Mouse (Mus musculus) CH12.LX (cell line): ENCODE measurements around the gene Il4i1. TPM values are rescaled to one million over a fixed set of nuclear protein-coding genes. Genes with fewer than 3 reads are reported as not detected.

ENCODE experiments used
- DNase-seq: peaks from one replicate; pipeline ENCODE4 v3.0.0-alpha.2; 2013; ENCODE audit errors: extremely low read depth
- H3K27ac ChIP-seq: 2 replicates; pipeline ENCODE4 v1.5.1; 2012; ENCODE audit warnings: low read depth, mild to moderate bottlenecking, control low read depth, moderate library complexity; ENCODE audit not compliant: insufficient read depth
- H3K27me3 ChIP-seq: replicated peaks from 2 replicates; pipeline ENCODE3; 2012; ENCODE audit warnings: inconsistent platforms
- H3K36me3 ChIP-seq, 2 experiments: replicated peaks in 1 of 2; 2 replicates each; pipeline versions ENCODE3 to v1.6.1; 2012; ENCODE audit warnings: inconsistent platforms in 1 of 2, low read length in 1 of 2, mild to moderate bottlenecking in 1 of 2, mixed read lengths in 1 of 2, moderate library complexity in 1 of 2; ENCODE audit not compliant: control insufficient read depth in 1 of 2, insufficient read depth in 1 of 2
- H3K4me1 ChIP-seq, 2 experiments: 2 replicates each; pipeline ENCODE4 v1.6.1; 2012; ENCODE audit warnings: inconsistent platforms in 1 of 2, moderate library complexity in 1 of 2; ENCODE audit not compliant: insufficient read depth in 2 of 2, control insufficient read depth in 1 of 2
- H3K4me2 ChIP-seq: 2 replicates; pipeline ENCODE4 v1.6.1; 2012; ENCODE audit warnings: low read depth, mild to moderate bottlenecking, control low read depth; ENCODE audit not compliant: poor library complexity, insufficient read depth, severe bottlenecking
- H3K4me3 ChIP-seq, 3 experiments: fragments of 150-350 bp in 1 of 3; sonication (generic) in 1 of 3; replicated peaks in 1 of 3; 2 replicates each; pipeline versions ENCODE3 to v1.5.1; 2011 to 2012; ENCODE audit warnings: low read depth in 2 of 3, low read length in 2 of 3, mild to moderate bottlenecking in 2 of 3, moderate library complexity in 2 of 3, control low read depth in 1 of 3, improper control_type of control experiment in 1 of 3, inconsistent platforms in 1 of 3, mixed read lengths in 1 of 3; ENCODE audit not compliant: poor library complexity in 1 of 3
- H3K79me2 ChIP-seq: replicated peaks from 2 replicates; pipeline ENCODE4 v1.6.1; 2012; ENCODE audit warnings: mild to moderate bottlenecking, moderate library complexity; ENCODE audit not compliant: control insufficient read depth, poor library complexity, insufficient read depth, severe bottlenecking; ENCODE audit errors: extremely low read depth
- H3K9ac ChIP-seq: 2 replicates; pipeline ENCODE4 v1.6.1; 2012; ENCODE audit warnings: low read depth, mild to moderate bottlenecking, control low read depth, moderate library complexity; ENCODE audit not compliant: insufficient read depth
- H3K9me3 ChIP-seq: replicated peaks from 2 replicates; pipeline ENCODE3; 2012; ENCODE audit warnings: low read length, inconsistent platforms, mixed read lengths
- CHD1 ChIP-seq: IDR thresholded peaks from 2 replicates; pipeline ENCODE4 v1.6.1; 2012; ENCODE audit warnings: low read depth, low read length, improper control_type of control experiment, inconsistent platforms
- CTCF ChIP-seq, 2 experiments: IDR thresholded peaks in 1 of 2; conservative IDR thresholded peaks in 1 of 2; 2 replicates each; pipeline ENCODE4 v1.5.1; 2011 to 2012; ENCODE audit warnings: low read depth in 2 of 2, low read length in 2 of 2, improper control_type of control experiment in 1 of 2, inconsistent platforms in 1 of 2, mild to moderate bottlenecking in 1 of 2, moderate library complexity in 1 of 2
- ELF1 ChIP-seq: IDR thresholded peaks from 2 replicates; pipeline ENCODE4 v1.6.1; 2014; ENCODE audit warnings: low read depth, mild to moderate bottlenecking, inconsistent platforms, low read length, improper control_type of control experiment
- ETS1 ChIP-seq: conservative IDR thresholded peaks from 2 replicates; pipeline ENCODE4 v1.6.1; 2012; ENCODE audit warnings: low read depth, mild to moderate bottlenecking, inconsistent platforms, low read length, improper control_type of control experiment, moderate library complexity
- MAX ChIP-seq: IDR thresholded peaks from 2 replicates; pipeline ENCODE4 v1.6.1; 2011; ENCODE audit warnings: low read length, improper control_type of control experiment
- MEF2A ChIP-seq: IDR thresholded peaks from 2 replicates; pipeline ENCODE4 v1.6.1; 2014; ENCODE audit warnings: low read depth, mild to moderate bottlenecking, inconsistent platforms, low read length, improper control_type of control experiment, borderline replicate concordance
- MXI1 ChIP-seq: IDR thresholded peaks from 2 replicates; pipeline ENCODE4 v1.6.1; 2011; ENCODE audit warnings: mild to moderate bottlenecking, low read depth, low read length, improper control_type of control experiment
- POLR2AphosphoS2 ChIP-seq: IDR thresholded peaks from 2 replicates; pipeline ENCODE4 v1.6.1; 2011; ENCODE audit warnings: low read depth, low read length, improper control_type of control experiment
- RCOR1 ChIP-seq: conservative IDR thresholded peaks from 2 replicates; pipeline ENCODE4 v1.6.1; 2012; ENCODE audit warnings: low read depth, mild to moderate bottlenecking, inconsistent platforms, low read length, improper control_type of control experiment
- SIN3A ChIP-seq: IDR thresholded peaks from 2 replicates; pipeline ENCODE4 v1.6.1; 2012; ENCODE audit warnings: low read length, improper control_type of control experiment, inconsistent platforms
- SMC3 ChIP-seq: IDR thresholded peaks from 2 replicates; pipeline ENCODE4 v1.6.1; 2011; ENCODE audit warnings: low read depth, low read length, improper control_type of control experiment
- TCF12 ChIP-seq: IDR thresholded peaks from 2 replicates; pipeline ENCODE4 v1.6.1; 2014; ENCODE audit warnings: low read depth, mild to moderate bottlenecking, inconsistent platforms, low read length, improper control_type of control experiment
- USF1 ChIP-seq: IDR thresholded peaks from 2 replicates; pipeline ENCODE4 v1.6.1; 2014; ENCODE audit warnings: low read depth, mild to moderate bottlenecking, inconsistent platforms, low read length, improper control_type of control experiment
- ZC3H11A ChIP-seq: IDR thresholded peaks from 2 replicates; pipeline ENCODE4 v1.6.1; 2012; ENCODE audit warnings: low read depth, mild to moderate bottlenecking, inconsistent platforms, low read length, improper control_type of control experiment
- ZKSCAN1 ChIP-seq: IDR thresholded peaks from 2 replicates; pipeline ENCODE4 v1.6.1; 2012; ENCODE audit warnings: low read depth, inconsistent platforms, low read length, improper control_type of control experiment, borderline replicate concordance
- ZMIZ1 ChIP-seq: IDR thresholded peaks from 2 replicates; pipeline ENCODE4 v1.6.1; 2012; ENCODE audit warnings: low read depth, mild to moderate bottlenecking, inconsistent platforms, low read length, improper control_type of control experiment
- ZNF384 ChIP-seq: IDR thresholded peaks from 2 replicates; pipeline ENCODE4 v1.6.1; 2012; ENCODE audit warnings: low read depth, low read length, improper control_type of control experiment, inconsistent platforms
- dilution Hi-C: fragments of 300-500 bp; cut with MboI; formaldehyde crosslinking; loops from 2 replicates; pipeline ENCODE4 v1.14.3; 2020; ENCODE audit warnings: low sequenced_read_pairs; ENCODE audit not compliant: extremely low pct_unique_long_range_greater_than_20kb, extremely low pct_ligation_motif_present
- in situ Hi-C: fragments of 300-500 bp; cut with MboI; formaldehyde crosslinking; loops from 3 replicates; pipeline ENCODE4 v1.14.3; 2019; ENCODE audit warnings: low sequenced_read_pairs, low pct_ligation_motif_present, low pct_unique_long_range_greater_than_20kb, mixed read lengths
- polyA plus RNA-seq: library from polyadenylated mRNA; unstranded; fragments of >175 nt; gene quantifications from 2 replicates; pipeline ENCODE4 v1.2.1, GENCODE M21; 2012; ENCODE audit warnings: low read depth; ENCODE audit not compliant: insufficient read length
- total RNA-seq, 2 experiments: library from RNA; depleted of rRNA; stranded (reverse); fragments of 300-350 nt in 1 of 2; fragments of >200 nt in 1 of 2; gene quantifications; 2 replicates each; pipeline ENCODE4 v1.2.3; 2012 to 2014

Gene Il4i1
- total and polyA plus RNA-seq, 3 experiments = 17.6 to 57.5 (median 49.2) TPM

DNA sequence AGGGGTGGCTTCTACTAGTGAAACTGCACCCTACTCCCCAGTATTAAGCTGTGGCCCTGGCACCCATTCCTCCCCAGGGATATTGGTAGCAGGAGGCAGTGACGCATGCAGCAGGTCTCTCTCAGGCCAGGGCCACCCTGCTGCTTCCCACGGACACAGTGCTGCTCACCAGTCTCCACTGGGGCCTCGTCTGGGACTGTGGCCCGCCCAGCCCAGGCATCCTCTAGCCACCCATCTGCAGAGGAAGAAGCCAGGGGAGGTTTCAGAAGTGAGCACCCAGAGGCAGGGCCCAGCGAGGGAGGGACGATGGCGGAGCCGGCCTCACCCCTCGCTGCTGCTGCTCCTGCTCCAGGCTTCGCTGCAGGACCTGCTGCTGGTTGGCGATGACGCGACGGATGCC is 47.0 kb downstream of the Il4i1 start:
- H3K4me2 ChIP-seq = no peak overlapping the region
- peaks cover 35 to 65% of the 10 kb centered on the region in 2 experiments for H3K4me1 ChIP-seq
- no peak for DNase-seq
- peaks cover 3% of the 10 kb centered on the region for H3K27me3 ChIP-seq
- H3K79me2 ChIP-seq = no peaks in the 10 kb centered on the region
- no peak for TF ChIP-seq MAX
- TF ChIP-seq SMC3 = no peak
- TF ChIP-seq POLR2AphosphoS2 = no peak
- TF ChIP-seq ZKSCAN1 = no peak
- TF ChIP-seq SIN3A = no peak
- H3K9ac ChIP-seq = no peak overlapping the region
- no peak overlapping the region for H3K4me3 ChIP-seq
- no peak overlapping the region for H3K27ac ChIP-seq
- H3K36me3 ChIP-seq = peaks cover 41 to 76% of the 10 kb centered on the region in 2 experiments
- dilution Hi-C loops (no loop called here), in situ Hi-C loops (no loop called here)
- H3K9me3 ChIP-seq = no peaks in the 10 kb centered on the region

DNA sequence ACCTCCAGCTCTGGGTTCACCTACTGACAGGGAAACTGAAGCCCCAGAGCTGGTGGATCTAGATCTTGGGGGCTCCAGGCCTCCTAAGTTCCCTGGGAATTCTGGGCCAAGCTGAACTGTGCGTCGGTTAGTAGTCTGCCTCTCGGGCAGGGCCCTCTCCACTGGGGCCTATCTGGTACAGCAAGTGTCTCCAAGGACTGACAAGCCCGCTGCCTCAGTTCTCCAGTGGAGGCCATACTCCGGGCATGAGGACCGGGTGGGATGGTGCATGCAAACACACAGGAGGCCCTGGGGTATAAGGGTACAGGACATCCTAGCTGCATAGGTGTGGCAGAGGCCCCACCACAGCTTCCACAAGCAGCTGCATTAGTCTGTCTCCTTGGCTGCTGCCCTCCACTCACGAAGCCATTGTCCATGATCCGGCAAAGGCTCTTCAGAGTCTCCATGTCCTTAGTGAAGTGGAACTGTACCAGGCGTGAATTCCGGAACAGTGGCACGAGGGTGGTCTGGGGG is 47.9 kb downstream of the Il4i1 start:
- H3K27ac ChIP-seq = no peak overlapping the region
- dilution Hi-C loops = no loop called here
- H3K4me3 ChIP-seq = no peak overlapping the region
- peaks cover 6% of the 10 kb centered on the region for H3K27me3 ChIP-seq
- TF ChIP-seq ZNF384 (no peak), ETS1 (no peak), CTCF (conservative IDR thresholded peaks at IDR 0.05 in 1 of 2, IDR thresholded peaks at IDR 0.05 in 1 of 2; ENCODE audit: low read depth in 2 of 2, low read length in 2 of 2) (no peak), SMC3 (no peak), RCOR1 (no peak), USF1 (no peak), TCF12 (no peak), MXI1 (no peak), MEF2A (no peak), POLR2AphosphoS2 (no peak), CHD1 (no peak), ZMIZ1 (no peak), ZC3H11A (no peak), ELF1 (no peak)
- no peaks in the 10 kb centered on the region for H3K79me2 ChIP-seq
- H3K36me3 ChIP-seq = peaks cover 41 to 72% of the 10 kb centered on the region in 2 experiments
- in situ Hi-C loops = no loop called here
- no peaks in the 10 kb centered on the region for H3K9me3 ChIP-seq
- no peak overlapping the region for H3K9ac ChIP-seq
- peaks cover 39 to 65% of the 10 kb centered on the region in 2 experiments for H3K4me1 ChIP-seq
- no peak overlapping the region for H3K4me2 ChIP-seq
- no peak for DNase-seq
